Mouse (Mus musculus) hindbrain, embryonic 15.5 days (tissue): ENCODE results near the gene Dtd1. TPM values are rescaled to one million over a fixed set of nuclear protein-coding genes. Genes with fewer than 3 reads are reported as not detected.

Experiments used
- ATAC-seq: fragments of 200-750 bp; cut with Nextera tagmentation; 2 replicates; pipeline ENCODE4 v1.8.0; 2017; ENCODE audit warnings: low read depth, moderate number of reproducible peaks, moderate TSS enrichment; ENCODE audit not compliant: low FRiP score
- H3K27ac ChIP-seq: fragments of 300-500 bp; sonication (generic); replicated peaks from 2 replicates; pipeline ENCODE4 v1.5.1; 2015; ENCODE audit warnings: mild to moderate bottlenecking, inconsistent platforms
- H3K27me3 ChIP-seq: fragments of 300-500 bp; sonication (generic); 2 replicates; pipeline ENCODE4 v1.6.1; 2015; ENCODE audit warnings: control low read depth, inconsistent platforms
- H3K36me3 ChIP-seq: fragments of 300-500 bp; sonication (generic); 2 replicates; pipeline ENCODE4 v1.6.1; 2015; ENCODE audit warnings: control low read depth, inconsistent platforms
- H3K4me1 ChIP-seq: fragments of 300-500 bp; sonication (generic); replicated peaks from 2 replicates; pipeline ENCODE4 v1.6.1; 2015; ENCODE audit warnings: control low read depth, inconsistent platforms
- H3K4me2 ChIP-seq: fragments of 300-500 bp; sonication (generic); 2 replicates; pipeline ENCODE4 v1.6.1; 2015; ENCODE audit warnings: moderate library complexity, mild to moderate bottlenecking, inconsistent platforms
- H3K4me3 ChIP-seq: fragments of 300-500 bp; sonication (generic); 2 replicates; pipeline ENCODE4 v1.5.1; 2015; ENCODE audit warnings: mild to moderate bottlenecking, inconsistent platforms
- H3K9ac ChIP-seq: fragments of 300-500 bp; sonication (generic); 2 replicates; pipeline ENCODE4 v1.6.1; 2015; ENCODE audit warnings: inconsistent platforms
- H3K9me3 ChIP-seq: fragments of 300-500 bp; sonication (generic); 2 replicates; pipeline ENCODE4 v1.6.1; 2016; ENCODE audit warnings: control low read depth, inconsistent platforms
- WGBS: fragments of 180-500 bp; shearing (Covaris S2); methylation state at CpG from one replicate; pipeline ENCODE4 v1.1.7; 2015; 5-methylcytosine and 5-hydroxymethylcytosine counted together
- polyA plus RNA-seq: library from polyadenylated mRNA; unstranded; fragments of >200 nt; fragmentation: Nextera tagmentation; extraction: Ambion mirVana; gene quantifications from 2 replicates; pipeline ENCODE4 v1.2.1, GENCODE M21; 2015

Gene Dtd1
- polyA plus RNA-seq, 1 experiment from 2014 or later = 124 TPM

DNA sequence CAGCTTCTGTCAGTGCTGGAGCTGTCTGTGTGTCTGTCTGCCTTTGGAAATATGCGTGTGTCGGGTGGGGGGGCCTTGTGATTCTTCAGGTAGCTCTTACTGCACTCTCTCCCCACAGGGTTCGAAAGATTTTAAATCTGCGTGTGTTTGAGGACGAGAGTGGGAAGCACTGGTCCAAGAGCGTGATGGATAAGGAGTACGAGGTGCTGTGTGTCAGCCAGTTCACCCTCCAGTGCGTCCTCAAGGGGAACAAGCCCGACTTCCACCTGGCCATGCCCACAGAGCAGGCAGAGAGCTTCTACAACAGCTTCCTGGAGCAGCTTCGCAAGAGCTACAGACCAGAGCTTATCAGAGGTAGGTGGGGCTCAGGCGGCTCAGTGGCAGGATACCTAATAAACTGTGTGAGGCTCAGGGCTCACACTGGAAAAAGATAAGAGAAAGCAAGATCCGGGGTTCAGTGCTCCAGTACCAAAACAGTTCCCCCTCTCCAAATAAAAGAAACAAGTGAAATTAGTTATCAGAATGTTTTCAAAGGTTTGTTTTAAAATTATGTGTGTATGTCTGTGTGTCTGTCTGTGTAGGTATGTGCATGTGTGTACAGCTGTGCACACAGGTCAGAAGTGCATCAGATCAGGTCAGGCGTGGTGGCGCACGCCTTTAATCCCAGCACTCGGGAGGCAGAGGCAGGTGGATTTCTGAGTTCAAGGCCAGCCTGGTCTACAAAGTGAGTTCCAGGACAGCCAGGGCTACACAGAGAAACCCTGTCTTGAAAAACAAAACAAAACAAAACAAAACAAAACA is 17.6 kb downstream of the Dtd1 start:
- H3K36me3 ChIP-seq = peaks cover 10% of the 10 kb centered on the region; the same call in 1 of the 2 replicates
- WGBS = 93% methylated on average over 16 of the region's 16 CpGs
- no peak overlapping the region for H3K9ac ChIP-seq
- no peaks in the 10 kb centered on the region for H3K9me3 ChIP-seq
- H3K27ac ChIP-seq = no peak overlapping the region
- H3K4me2 ChIP-seq = no peak overlapping the region
- H3K4me1 ChIP-seq = no peaks in the 10 kb centered on the region
- no peak for ATAC-seq
- H3K27me3 ChIP-seq = no peaks in the 10 kb centered on the region
- no peak overlapping the region for H3K4me3 ChIP-seq

GRCm38 (mm10) chr2:144621491-144621890 is 21.8 kb downstream of the Dtd1 start:
- WGBS = 33% methylated on average over 6 of the region's 6 CpGs
- Histone ChIP-seq H3K27me3 (no peaks in the 10 kb centered on the region), H3K27ac (no peak overlapping the region), H3K4me2 (no peak overlapping the region), H3K4me1 (no peaks in the 10 kb centered on the region), H3K36me3 (peaks cover 16% of the 10 kb centered on the region), H3K9me3 (no peaks in the 10 kb centered on the region), H3K9ac (no peak overlapping the region), H3K4me3 (no peak overlapping the region)
- ATAC-seq = no peak

DNA sequence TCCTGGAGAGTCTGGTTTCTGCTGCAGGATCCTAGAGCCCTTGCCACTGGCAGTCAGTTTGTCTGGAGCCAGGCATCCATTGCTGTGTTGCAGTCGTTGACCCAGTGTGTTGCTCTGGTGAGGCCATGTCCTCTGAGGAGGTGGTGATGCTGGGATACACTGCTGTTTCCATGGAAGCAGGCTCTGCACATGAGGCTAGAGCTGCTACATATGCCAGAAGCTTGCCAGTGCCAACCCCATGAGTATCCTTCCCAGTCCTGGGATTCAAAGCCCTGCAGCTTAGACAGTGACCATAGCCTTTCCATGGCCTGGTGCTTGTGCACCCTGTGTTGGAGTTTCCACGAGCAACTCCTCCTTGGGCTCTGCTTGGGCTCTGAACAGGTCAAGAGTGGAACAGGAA is 33.9 kb downstream of the Dtd1 start:
- 0 out of 2 replicates have a peak, but pooled peaks cover 5% of the 10 kb centered on the region for H3K4me1 ChIP-seq
- H3K9me3 ChIP-seq = no peaks in the 10 kb centered on the region
- ATAC-seq = peak; percentile 24; the same call in 1 of the 2 replicates
- H3K36me3 ChIP-seq = no peaks in the 10 kb centered on the region
- H3K27ac ChIP-seq = no peak overlapping the region
- H3K4me3 ChIP-seq = no peak overlapping the region
- no peak overlapping the region for H3K4me2 ChIP-seq
- 81% methylated on average over 2 of the region's 2 CpGs for WGBS
- no peaks in the 10 kb centered on the region for H3K27me3 ChIP-seq
- no peak overlapping the region for H3K9ac ChIP-seq

GRCm38 (mm10) chr2:144634231-144634630 is 34.5 kb downstream of the Dtd1 start:
- H3K4me2 ChIP-seq = no peak overlapping the region
- no peak overlapping the region for H3K27ac ChIP-seq
- 0 out of 2 replicates have a peak, but pooled peaks cover 5% of the 10 kb centered on the region for H3K4me1 ChIP-seq
- H3K9me3 ChIP-seq = no peaks in the 10 kb centered on the region
- no peak overlapping the region for H3K4me3 ChIP-seq
- no peaks in the 10 kb centered on the region for H3K36me3 ChIP-seq
- ATAC-seq = no peak
- 67% methylated on average over 5 of the region's 5 CpGs for WGBS
- no peaks in the 10 kb centered on the region for H3K27me3 ChIP-seq
- H3K9ac ChIP-seq = no peak overlapping the region

DNA sequence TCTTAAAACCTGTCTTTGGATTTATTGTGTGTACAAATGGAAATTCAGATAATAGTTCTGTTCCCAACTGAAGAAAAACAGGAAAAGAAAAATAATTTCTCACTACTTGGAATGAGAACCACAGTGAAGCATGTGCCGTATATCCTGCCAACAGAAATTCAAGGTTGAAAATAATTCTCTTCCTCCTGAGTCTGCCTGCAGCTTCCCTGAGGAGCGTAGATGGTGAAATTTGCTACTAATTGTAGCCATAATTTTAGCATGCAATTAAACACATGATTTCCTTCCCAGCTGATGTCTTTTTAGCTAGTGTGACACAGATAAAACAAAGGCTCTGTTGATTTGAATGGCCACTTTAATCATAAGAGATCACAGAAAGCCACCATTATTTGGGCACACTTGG is 35.0 kb downstream of the Dtd1 start:
- 56% methylated on average over 2 of the region's 2 CpGs for WGBS
- Histone ChIP-seq H3K4me3 (no peak overlapping the region), H3K27me3 (no peaks in the 10 kb centered on the region), H3K4me1 (0 out of 2 replicates have a peak, but pooled peaks cover 5% of the 10 kb centered on the region), H3K9me3 (no peaks in the 10 kb centered on the region), H3K9ac (no peak overlapping the region), H3K4me2 (no peak overlapping the region), H3K27ac (0 out of 2 replicates have a peak overlapping the region, but pooled peaks have one; percentile 38), H3K36me3 (no peaks in the 10 kb centered on the region)
- ATAC-seq = no peak

- no peaks in the 10 kb centered on the region for H3K36me3 ChIP-seq
- no peak overlapping the region for H3K4me3 ChIP-seq
- H3K4me1 ChIP-seq = 0 out of 2 replicates have a peak, but pooled peaks cover 5% of the 10 kb centered on the region
- H3K27ac ChIP-seq = no peak overlapping the region
- H3K4me2 ChIP-seq = no peak overlapping the region
- 22% methylated on average over 5 of the region's 5 CpGs for WGBS
- ATAC-seq = peak; percentile 68; the same call in 1 of the 2 replicates
- no peak overlapping the region for H3K9ac ChIP-seq
- no peaks in the 10 kb centered on the region for H3K9me3 ChIP-seq
- H3K27me3 ChIP-seq = no peaks in the 10 kb centered on the region
Observed at GRCm38 (mm10) chr2:144635644-144636320, 36.1 kb downstream of the Dtd1 start.

DNA sequence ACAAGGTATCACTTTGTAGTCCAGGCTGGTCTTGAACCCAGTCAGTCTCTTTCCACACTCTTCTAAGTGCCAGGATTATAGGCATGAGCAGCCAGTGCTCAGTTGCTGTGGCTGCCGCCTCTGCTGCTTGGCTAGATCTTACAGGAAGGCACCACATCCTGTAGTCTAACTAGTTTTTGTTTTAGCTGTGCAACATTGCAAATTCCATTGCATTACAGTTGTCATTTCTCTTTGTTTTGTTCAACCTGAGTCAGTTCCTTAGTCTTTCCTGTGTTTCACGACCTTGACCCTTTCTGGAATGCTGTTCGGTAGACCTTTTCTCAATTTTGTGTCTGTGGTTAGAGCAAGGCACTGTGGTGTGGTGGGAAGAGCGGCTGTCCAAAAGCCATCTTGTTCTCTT is 37.5 kb downstream of the Dtd1 start:
- H3K27me3 ChIP-seq = no peaks in the 10 kb centered on the region
- WGBS = 90% methylated on average over 4 of the region's 4 CpGs
- no peaks in the 10 kb centered on the region for H3K9me3 ChIP-seq
- H3K36me3 ChIP-seq = no peaks in the 10 kb centered on the region
- no peak overlapping the region for H3K4me2 ChIP-seq
- no peak overlapping the region for H3K27ac ChIP-seq
- 0 out of 2 replicates have a peak, but pooled peaks cover 5% of the 10 kb centered on the region for H3K4me1 ChIP-seq
- ATAC-seq = no peak
- H3K9ac ChIP-seq = no peak overlapping the region
- H3K4me3 ChIP-seq = no peak overlapping the region

- Histone ChIP-seq H3K4me3 (no peak overlapping the region), H3K9ac (no peak overlapping the region), H3K27me3 (no peaks in the 10 kb centered on the region), H3K36me3 (no peaks in the 10 kb centered on the region), H3K27ac (no peak overlapping the region), H3K4me2 (no peak overlapping the region), H3K4me1 (0 out of 2 replicates have a peak, but pooled peaks cover 5% of the 10 kb centered on the region), H3K9me3 (no peaks in the 10 kb centered on the region)
- WGBS = 69% methylated on average over 12 of the region's 12 CpGs
- ATAC-seq = no peak
Observed at GRCm38 (mm10) chr2:144637671-144638395, 38.1 kb downstream of the Dtd1 start.

GRCm38 (mm10) chr2:144638719-144639118 is 39.0 kb downstream of the Dtd1 start:
- H3K9me3 ChIP-seq = no peaks in the 10 kb centered on the region
- 60% methylated on average over 4 of the region's 4 CpGs for WGBS
- H3K4me2 ChIP-seq = no peak overlapping the region
- no peak overlapping the region for H3K9ac ChIP-seq
- H3K36me3 ChIP-seq = no peaks in the 10 kb centered on the region
- 0 out of 2 replicates have a peak, but pooled peaks cover 5% of the 10 kb centered on the region for H3K4me1 ChIP-seq
- no peak overlapping the region for H3K4me3 ChIP-seq
- H3K27me3 ChIP-seq = no peaks in the 10 kb centered on the region
- ATAC-seq = no peak
- H3K27ac ChIP-seq = no peak overlapping the region

GRCm38 (mm10) chr2:144640101-144640500 is 40.4 kb downstream of the Dtd1 start:
- 74% methylated on average over 7 of the region's 7 CpGs for WGBS
- H3K9me3 ChIP-seq = no peaks in the 10 kb centered on the region
- no peak overlapping the region for H3K27ac ChIP-seq
- no peak overlapping the region for H3K4me2 ChIP-seq
- ATAC-seq = no peak
- H3K4me3 ChIP-seq = no peak overlapping the region
- H3K27me3 ChIP-seq = no peaks in the 10 kb centered on the region
- no peak overlapping the region for H3K9ac ChIP-seq
- H3K4me1 ChIP-seq = 0 out of 2 replicates have a peak, but pooled peaks cover 3% of the 10 kb centered on the region
- H3K36me3 ChIP-seq = no peaks in the 10 kb centered on the region

DNA sequence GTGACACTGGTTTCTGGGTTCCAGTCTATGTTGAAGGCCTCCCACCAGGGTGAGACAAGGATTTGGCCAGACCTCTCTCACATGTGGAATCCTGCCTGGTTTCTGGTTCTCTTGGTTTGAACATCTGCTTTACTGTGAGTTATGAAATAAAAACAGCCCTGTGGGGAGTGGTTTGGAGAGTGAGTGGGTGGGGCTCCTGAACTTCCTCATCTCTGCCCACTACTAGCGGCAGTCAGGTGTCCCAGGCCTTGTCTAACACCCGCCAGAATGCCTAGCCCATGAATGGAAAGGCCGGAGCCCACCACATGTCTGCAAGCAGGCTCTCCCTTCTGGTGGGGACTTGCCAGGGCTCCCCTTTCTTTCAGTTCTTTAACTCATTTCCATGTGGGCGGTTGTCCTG is 42.3 kb downstream of the Dtd1 start:
- 88% methylated on average over 4 of the region's 4 CpGs for WGBS
- no peak overlapping the region for H3K9ac ChIP-seq
- H3K4me2 ChIP-seq = no peak overlapping the region
- peaks cover 2% of the 10 kb centered on the region; the same call in 1 of the 2 replicates for H3K4me1 ChIP-seq
- no peak overlapping the region for H3K4me3 ChIP-seq
- H3K36me3 ChIP-seq = no peaks in the 10 kb centered on the region
- H3K9me3 ChIP-seq = no peaks in the 10 kb centered on the region
- ATAC-seq = no peak
- no peaks in the 10 kb centered on the region for H3K27me3 ChIP-seq
- no peak overlapping the region for H3K27ac ChIP-seq

DNA sequence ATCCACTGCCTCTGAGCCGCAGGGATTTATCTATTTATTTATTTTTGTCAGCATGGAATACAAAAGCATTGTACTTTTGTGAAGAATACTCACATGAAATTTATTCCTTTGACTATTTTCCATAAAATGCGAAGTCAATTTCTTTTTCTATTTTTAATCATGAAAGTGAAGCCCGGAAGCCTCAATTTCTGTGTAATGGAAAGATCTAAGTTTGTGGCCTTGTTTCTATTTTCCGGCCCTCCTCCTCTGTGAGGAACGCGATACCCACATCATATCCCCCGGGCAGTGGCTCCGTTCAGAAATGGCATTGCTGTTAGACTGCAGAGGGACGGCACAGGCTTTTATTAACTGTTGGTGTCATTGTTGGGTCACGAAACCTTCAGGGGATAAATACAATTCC is 46.7 kb downstream of the Dtd1 start:
- no peak overlapping the region for H3K4me3 ChIP-seq
- no peak overlapping the region for H3K27ac ChIP-seq
- H3K9ac ChIP-seq = no peak overlapping the region
- H3K27me3 ChIP-seq = no peaks in the 10 kb centered on the region
- peaks cover 2% of the 10 kb centered on the region; the same call in 1 of the 2 replicates for H3K4me1 ChIP-seq
- no peak overlapping the region for H3K4me2 ChIP-seq
- 55% methylated on average over 10 of the region's 10 CpGs for WGBS
- H3K36me3 ChIP-seq = no peaks in the 10 kb centered on the region
- no peaks in the 10 kb centered on the region for H3K9me3 ChIP-seq
- ATAC-seq = no peak
